21 mouse cellular contexts compared by ENCODE assay signal in the genomic region with DNA sequence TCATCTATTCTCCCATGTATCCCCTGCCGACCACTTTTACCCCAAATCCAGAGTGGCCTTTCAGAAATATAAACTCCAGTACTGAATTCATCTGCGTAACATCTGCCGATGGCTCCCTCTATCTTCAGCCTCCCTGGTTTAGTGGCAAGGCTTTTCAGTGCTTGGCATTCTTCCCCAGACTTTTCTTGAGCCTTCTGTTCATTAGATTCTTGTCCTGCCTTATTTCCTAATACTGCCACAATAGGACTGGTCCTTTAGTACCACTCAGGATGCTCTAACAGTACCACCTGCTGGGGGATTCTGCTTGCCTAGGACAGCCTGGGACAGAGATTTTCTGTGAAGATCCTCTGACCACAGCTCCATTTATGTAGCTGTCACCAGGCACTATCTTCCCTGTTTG.
A peak's percentile ranks its signal among the peaks of the same experiment; 100 is the strongest.
DNase-seq lines count a peak whose midpoint lies in the region; ATAC-seq lines count a peak whose summit lies in the region.
"Had no signal": no experiment of that assay in that cellular context is flagged by ENCODE, and none has a peak within 500 bp of the region (broad histone marks: within the 10 kb centered on the region; RNA-seq: fewer than 3 reads in every experiment).

No protein-coding gene starts in this region.

- no peak overlapping the region for H3K27ac ChIP-seq in forebrain, embryonic 14.5 days (ENCODE audit: low read depth, low read length)
- no peak overlapping the region for H3K27ac ChIP-seq in forebrain, embryonic 16.5 days (ENCODE audit: low read length)
- H3K27ac ChIP-seq: embryonic facial prominence, embryonic 10.5 days; embryonic facial prominence, embryonic 12.5 days; forebrain, embryonic 13.5 days had no signal

- H3K4me2 ChIP-seq in forebrain, embryonic 14.5 days (ENCODE audit: low read length) = no peak overlapping the region
- H3K4me2 ChIP-seq in forebrain, embryonic 16.5 days (ENCODE audit: low read length) = no peak overlapping the region
- H3K4me2 ChIP-seq: embryonic facial prominence, embryonic 12.5 days; forebrain, embryonic 13.5 days had no signal

- no peaks in the 10 kb centered on the region for H3K9me3 ChIP-seq in forebrain, embryonic 14.5 days (replicated peaks; ENCODE audit: control insufficient read depth, low read length)
- no peaks in the 10 kb centered on the region for H3K9me3 ChIP-seq in forebrain, embryonic 16.5 days (ENCODE audit: control insufficient read depth, low read length)
- H3K9me3 ChIP-seq: embryonic facial prominence, embryonic 10.5 days; embryonic facial prominence, embryonic 12.5 days; forebrain, embryonic 13.5 days; G1E had no signal

- H3K9ac ChIP-seq in forebrain, embryonic 14.5 days (ENCODE audit: low read length) = no peak overlapping the region
- no peak overlapping the region for H3K9ac ChIP-seq in forebrain, embryonic 16.5 days (replicated peaks; ENCODE audit: low read depth, low read length)
- H3K9ac ChIP-seq: embryonic facial prominence, embryonic 12.5 days; forebrain, embryonic 13.5 days; forebrain, postnatal 0 days had no signal

- 80% methylated on average over 3 of the region's 3 CpGs for WGBS in forebrain, embryonic 14.5 days
- WGBS in forebrain, embryonic 16.5 days = 88% methylated on average over 3 of the region's 3 CpGs

- 0 out of 2 replicates have a peak, but pooled peaks cover 2% of the 10 kb centered on the region for H3K4me1 ChIP-seq in forebrain, embryonic 14.5 days (ENCODE audit: control insufficient read depth, insufficient read depth, low read length)
- H3K4me1 ChIP-seq in forebrain, embryonic 16.5 days (replicated peaks; ENCODE audit: control insufficient read depth, insufficient read depth, low read length) = peaks cover 8% of the 10 kb centered on the region
- H3K4me1 ChIP-seq: embryonic facial prominence, embryonic 10.5 days; embryonic facial prominence, embryonic 12.5 days had no signal

- no peak for ATAC-seq in forebrain, embryonic 14.5 days
- no peak for ATAC-seq in forebrain, embryonic 16.5 days
- ATAC-seq: activated CD4-positive, CD25-positive, alpha-beta regulatory T cell, adult 4 months; CD4-positive, CD25-positive, alpha-beta regulatory T cell, adult 4 months; forebrain, embryonic 13.5 days; forebrain, postnatal 0 days; Patski had no signal

- H3K36me3 ChIP-seq in forebrain, embryonic 14.5 days (ENCODE audit: control insufficient read depth, insufficient read depth, low read length) = no peaks in the 10 kb centered on the region
- no peaks in the 10 kb centered on the region for H3K36me3 ChIP-seq in forebrain, embryonic 16.5 days (ENCODE audit: control insufficient read depth, insufficient read depth)
- H3K36me3 ChIP-seq: embryonic facial prominence, embryonic 10.5 days; embryonic facial prominence, embryonic 12.5 days; G1E had no signal

- H3K4me3 ChIP-seq in forebrain, embryonic 14.5 days (ENCODE audit: low read depth, low read length) = no peak overlapping the region
- H3K4me3 ChIP-seq in forebrain, embryonic 16.5 days (replicated peaks; ENCODE audit: low read length) = no peak overlapping the region
- H3K4me3 ChIP-seq: embryonic facial prominence, embryonic 10.5 days; embryonic facial prominence, embryonic 12.5 days; forebrain, embryonic 13.5 days had no signal

- peak; percentile 58 to 64 for DNase-seq in cerebellum, postnatal 10 days
- no peak for DNase-seq in cerebellum, adult 18-20 months
- DNase-seq in forebrain, embryonic 14.5 days (ENCODE audit: low spot score) = peak; percentile 11
- peak; percentile 80 for DNase-seq in heart, adult 11 months
- DNase-seq in heart, postnatal 10 days = no peak
- DNase-seq: adrenal gland, adult 8-10 months; adrenal gland, postnatal 14 days; adrenal gland, postnatal 36 days; B cell, adult 2 months; cerebellum, adult 11-12 months; cerebellum, adult 8-10 months; forebrain, postnatal 0 days had no signal

- intact Hi-C loops in heart, postnatal 10 days (cut with DNase I) = no loop called here

- H3K27me3 ChIP-seq in forebrain, embryonic 14.5 days (replicated peaks; ENCODE audit: control insufficient read depth, insufficient read depth, low read length) = no peaks in the 10 kb centered on the region
- H3K27me3 ChIP-seq in forebrain, embryonic 16.5 days (replicated peaks; ENCODE audit: control insufficient read depth, insufficient read depth, low read length) = no peaks in the 10 kb centered on the region
- H3K27me3 ChIP-seq: CH12.LX; embryonic facial prominence, embryonic 12.5 days; forebrain, embryonic 13.5 days had no signal

Comparison
In these comparisons a context has a peak if more than half of its experiments do, and no peak if none do; other contexts are left out.
1. DNase-seq: peak in cerebellum, postnatal 10 days (2 of 2), forebrain, embryonic 14.5 days (single experiment) and heart, adult 11 months (single experiment); none in cerebellum, adult 18-20 months (0 of 2) and heart, postnatal 10 days (0 of 2).